Mouse (Mus musculus) gastrocnemius, postnatal 25 days (tissue): ENCODE measurements at regions not wholly inside any gene's neighbourhood (a gene's known extent, or its start where the extent isn't known, plus 50 kb on each side); places are given as distances from the start of the nearest gene placed in this dataset.

Source experiments
- DNase-seq: peaks from one replicate; pipeline ENCODE4 v3.0.0; 2022

DNA sequence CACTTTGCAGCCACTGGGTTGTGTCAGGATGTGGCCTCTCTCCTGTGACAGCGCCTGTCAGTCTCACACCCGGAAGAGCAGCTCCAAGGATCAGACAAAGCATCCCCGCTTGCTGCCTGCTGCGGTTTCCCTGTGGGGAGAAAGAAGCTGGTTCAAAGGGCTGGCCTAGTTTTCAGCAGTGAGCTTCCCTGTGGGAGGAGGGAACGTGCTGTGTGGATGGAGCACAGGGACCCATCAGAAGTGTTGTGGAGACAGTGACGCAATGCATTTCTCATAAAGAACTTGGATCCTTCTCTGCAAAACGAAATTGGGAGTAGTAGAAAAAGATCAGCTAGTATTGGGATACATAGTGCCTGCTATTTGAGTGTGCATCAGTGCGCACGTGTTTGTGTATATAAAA, 1939.9 kb upstream of the Lrrc6 start:
- DNase-seq, result no peak

DNA sequence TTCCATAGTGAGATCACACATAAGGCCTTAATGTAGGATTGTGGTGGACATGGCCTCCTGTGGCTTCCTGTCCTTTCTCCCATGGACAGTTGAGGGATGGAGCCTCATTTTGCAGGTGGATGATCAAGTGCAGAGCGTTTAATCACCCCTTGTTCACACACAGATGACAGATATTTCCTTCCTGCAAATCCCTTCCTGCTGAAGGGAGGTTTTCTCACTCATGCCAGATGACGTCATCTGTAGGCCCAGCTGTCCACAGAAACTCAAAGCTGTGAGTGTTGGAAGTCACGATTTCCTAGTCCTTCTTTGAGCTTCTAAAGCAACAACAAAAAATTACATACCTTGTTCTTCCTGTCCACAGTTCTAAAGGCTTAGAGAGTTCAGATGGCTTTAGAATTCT, 1935.3 kb upstream of the Lrrc6 start:
- no peak for DNase-seq

DNA sequence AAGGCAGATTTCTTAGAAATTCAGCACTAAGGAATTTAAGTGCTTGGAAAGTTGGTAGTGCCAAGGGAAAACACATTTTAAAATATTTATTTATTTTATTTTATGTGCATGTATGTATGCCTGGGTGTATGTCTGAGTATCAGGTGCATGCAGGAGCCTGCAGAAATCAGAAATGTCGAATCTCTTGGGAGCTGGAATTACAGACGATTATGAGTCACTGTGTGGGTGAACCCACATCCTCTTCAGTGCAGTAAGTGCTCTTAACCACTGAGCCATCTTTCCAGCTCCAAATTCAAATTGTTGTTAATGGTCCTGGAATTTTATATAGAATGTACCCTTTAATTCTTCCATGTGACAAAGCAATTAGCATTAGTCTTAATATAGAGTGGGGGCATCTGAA, 1930.5 kb upstream of the Lrrc6 start:
- no peak for DNase-seq

DNA sequence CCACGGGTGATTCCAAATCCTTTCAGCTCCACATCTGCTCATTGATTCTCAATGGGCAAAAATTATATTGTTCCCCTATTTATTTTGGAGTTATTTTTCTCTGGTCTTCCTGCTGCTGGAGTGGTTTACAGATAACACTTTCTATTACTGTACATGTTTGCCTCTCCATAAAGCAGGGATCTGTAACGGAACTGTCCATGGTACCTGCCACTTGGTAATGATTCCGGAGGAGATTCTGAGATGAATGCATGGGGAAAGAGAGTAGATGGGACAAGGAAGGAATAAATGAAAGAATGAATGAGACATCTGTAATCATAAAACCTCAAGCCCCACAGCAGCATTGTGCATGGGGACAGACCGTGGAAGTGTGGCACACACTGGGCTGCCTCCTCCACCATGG, 1929.8 kb upstream of the Lrrc6 start:
- no peak for DNase-seq

DNA sequence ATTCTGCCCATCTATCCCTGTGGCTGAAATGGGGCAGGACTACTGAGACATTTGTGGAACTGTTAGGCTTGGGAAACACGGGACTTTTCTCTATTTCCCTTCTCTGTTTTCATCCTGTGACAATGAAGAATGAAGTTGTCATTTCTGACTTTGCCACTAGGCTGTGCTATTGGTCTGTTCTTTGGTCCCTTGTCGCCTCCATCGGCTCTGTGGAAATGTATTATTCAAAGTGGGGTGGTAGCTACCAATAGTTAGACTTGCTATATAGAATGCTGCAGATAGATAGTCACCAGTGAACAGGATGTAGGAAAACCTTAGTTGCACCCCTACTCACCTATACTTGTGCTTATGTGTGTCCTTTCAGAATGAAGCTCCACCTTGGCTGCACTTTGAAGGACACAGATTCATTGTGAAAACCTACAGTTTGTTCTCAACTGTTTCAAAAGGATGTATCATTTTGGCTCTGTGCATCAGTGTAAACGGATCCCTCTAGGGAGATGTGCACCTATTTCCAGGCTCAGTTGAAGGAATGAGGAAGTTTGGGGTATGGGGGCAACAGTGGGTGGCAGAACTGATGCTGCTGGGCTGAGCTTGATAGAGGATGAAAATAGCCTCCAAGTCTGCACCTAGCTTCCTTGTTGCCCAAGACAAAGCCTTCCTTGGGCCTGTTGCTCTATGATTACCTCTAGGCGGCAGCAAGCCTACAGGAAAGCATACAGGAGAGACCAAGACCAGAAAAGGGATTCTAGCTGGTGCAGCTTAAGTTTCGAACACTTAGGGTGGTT, 1927.9 kb upstream of the Lrrc6 start:
- no peak for DNase-seq

DNA sequence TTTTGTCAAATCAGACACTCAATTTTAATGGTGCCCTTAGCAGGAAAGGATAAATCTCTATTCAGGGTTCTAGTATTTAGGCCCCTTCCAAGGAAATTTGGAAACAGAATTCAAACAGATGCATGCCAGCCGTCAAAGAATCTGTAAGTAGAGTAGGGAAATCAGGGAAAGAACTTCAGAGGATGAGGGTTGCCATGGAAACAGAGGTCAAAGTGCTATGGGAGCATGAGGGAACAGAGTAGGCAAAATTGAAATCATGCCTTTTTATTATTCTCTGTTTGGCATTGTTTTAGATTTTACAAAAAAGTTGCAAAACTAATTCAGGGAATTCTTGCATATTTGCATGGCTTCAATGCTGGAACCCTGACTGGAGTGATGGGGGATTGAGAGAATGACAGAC, 1916.4 kb upstream of the Lrrc6 start:
- no peak for DNase-seq

DNA sequence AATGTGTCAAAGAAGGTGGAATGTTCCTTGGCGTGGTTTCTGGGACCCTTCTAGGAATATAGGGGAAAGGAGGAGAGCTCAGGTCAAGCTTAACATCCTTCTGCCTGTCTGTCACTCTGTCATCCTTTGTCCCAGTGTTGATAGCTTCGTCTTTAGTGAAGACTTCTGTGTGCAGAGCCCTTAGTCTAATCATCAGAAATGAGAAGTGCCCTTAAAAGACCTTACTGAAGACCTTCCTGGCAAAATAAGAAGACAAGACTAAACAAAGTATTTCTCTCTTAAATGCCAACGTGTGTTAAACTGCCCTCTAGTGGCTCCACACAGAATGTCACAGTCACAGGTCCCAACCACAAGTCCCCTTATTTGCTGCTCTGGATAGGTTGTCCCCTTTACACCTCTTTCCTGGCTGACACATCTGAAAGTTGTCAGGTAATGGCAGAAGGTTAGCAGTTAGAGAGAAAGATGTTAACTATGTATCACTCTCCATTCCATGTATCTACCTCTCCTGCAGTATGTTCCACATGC, 1914.8 kb upstream of the Lrrc6 start:
- no peak for DNase-seq

DNA sequence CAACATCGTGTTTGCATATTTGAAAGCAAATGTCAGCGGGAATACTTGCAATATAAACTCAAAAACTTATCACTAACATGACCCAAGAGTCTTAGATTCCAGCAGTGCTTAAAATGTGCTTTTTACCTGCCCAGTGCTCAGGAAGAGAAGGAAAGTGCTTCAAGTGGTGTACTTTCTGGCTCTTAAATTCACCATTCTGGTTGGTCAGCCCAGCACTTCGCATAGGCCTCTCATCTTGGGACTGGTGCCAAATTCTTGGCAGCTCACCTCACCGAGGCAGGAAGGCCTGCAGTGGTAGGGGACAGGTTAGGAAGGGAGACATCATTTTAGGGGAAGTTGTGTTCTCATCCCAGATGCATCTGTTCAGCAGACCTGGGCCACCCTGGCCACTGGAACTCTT, 1913.3 kb upstream of the Lrrc6 start:
- DNase-seq, result no peak

DNA sequence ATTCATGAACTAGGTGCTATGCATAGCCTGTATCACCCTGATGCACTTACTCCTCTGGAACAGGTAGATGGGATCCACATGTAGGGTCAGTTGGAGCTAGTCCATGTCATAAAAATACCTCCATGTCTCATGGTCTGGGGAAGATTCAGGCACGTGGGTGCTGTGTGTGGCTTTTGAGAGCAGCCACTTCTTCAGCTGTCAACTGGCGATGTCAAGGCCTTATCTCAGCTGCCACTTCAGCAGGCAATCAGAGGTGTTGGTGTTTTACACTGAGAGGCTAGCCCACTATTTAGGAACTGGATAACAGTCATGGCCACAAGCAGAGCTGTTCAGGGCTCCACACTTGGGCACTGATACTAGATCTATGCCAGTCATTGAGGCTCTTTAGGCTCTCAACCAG, 1912.0 kb upstream of the Lrrc6 start:
- no peak for DNase-seq

DNA sequence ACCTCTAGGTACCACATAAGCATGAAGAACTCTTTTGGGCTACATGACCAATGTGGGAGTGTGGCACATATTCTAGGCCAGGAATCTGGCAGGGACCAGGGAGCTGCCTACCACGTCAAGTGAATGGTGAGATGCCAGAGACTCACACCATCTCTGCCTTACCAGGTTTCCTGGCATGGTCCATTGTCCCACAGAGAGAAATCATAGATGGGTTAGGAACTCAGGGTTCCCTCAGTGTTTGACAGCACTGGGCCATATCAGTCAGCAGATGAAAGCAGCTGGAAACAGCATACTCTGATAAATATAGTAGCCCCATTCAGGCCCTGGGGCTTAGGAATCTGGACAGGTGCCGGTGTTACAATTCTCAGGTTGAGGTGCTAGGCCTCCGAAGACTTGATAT, 1911.4 kb upstream of the Lrrc6 start:
- DNase-seq, result no peak

DNA sequence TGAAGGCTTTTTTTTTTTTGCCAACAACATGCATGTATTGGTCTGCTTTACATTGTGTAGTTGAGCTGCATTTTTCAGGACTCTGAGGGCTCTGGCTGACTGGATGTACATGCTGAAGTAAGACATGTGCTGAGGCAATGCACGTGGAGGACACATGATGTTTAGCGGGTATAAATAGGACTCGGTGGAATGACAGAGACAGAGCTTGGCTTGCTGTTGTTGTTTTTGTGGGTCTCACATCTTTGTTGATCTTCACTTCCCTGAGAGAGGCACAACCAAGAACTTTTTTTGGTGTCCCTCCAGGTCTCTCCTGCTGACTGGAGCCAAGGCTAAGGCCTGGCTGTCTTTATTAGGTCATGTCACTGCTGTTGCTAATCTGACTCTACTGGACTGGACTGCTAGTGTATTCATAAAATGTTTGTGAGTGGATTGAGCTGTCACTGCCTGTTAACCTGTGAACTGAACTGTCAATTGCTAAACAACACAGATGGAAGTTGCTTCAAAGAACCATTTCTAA, 1902.9 kb upstream of the Lrrc6 start:
- no peak for DNase-seq

DNA sequence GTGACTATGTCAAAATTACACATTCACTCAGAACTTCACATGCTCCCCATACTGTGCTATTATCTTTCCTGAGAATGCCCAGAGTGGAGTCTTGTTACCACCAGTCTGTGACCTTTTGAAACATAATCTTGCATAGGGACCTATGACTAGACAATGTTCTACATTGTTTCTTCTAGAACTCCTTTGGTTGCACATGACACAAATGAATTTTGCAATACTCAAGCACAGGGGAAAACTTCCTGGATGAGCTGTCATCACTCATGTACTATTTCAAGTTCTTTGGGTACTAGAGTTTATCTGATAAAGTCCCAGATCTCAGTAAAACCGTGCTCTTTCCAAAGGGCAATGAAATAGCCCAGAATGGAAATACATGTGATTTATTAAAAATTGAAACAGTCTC, 1901.0 kb upstream of the Lrrc6 start:
- DNase-seq, result no peak

DNA sequence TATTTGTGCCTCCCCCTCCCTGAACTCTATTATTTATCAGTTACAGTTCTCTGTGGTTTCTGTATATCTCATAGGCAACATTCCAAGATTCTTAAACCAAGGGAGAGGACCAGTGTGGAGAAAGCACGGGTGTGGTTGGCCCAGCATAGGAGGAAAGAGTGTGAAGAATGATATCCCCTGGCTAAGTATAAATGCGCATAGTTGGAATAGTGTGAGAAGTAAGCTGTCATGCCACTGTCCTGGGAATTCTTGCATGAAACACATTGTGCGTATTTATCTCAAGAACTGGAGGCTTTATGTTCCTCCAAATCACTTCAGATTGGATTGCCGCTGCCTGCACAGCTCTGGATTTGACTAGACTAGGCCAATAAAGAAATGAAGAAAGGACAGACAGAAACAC, 1900.3 kb upstream of the Lrrc6 start:
- DNase-seq, result no peak

DNA sequence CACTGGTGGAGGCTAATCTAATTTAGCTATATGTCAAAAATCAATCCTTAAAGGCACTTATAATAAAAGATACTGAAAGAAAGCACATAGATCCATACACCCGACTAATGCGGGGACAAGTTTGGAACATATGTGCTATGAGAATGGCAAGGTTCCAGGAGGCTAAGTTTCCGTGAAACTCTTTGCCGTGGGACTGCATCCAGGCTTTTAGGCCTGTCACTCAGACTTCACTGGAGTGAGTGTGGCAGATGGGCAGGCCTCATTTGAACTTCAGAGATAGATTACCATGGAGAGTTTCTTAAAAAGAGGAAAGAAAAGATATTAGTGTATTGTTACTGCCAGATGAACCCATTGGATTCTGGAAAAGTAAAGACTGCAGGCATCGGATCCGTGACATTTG, 1895.9 kb upstream of the Lrrc6 start:
- DNase-seq, result no peak

DNA sequence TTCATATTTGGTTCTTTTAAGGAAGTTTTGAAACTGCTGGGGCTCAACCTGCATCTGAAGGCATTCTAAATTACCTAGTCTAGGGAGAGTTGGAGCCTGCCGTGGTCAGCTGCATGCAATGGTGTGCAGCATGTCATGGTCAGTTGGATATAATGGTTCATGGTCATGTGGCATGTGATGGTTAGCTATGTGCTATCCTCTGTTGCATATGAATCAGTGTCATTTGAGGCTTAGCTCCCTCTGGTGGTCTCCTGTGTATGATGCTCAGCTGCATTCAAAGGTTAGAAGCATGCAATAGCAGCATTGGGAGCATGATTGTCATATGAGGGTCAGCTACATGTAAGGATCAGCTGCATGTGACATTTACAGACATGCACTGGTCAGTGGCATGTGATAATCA, 1894.0 kb upstream of the Lrrc6 start:
- DNase-seq, result no peak

DNA sequence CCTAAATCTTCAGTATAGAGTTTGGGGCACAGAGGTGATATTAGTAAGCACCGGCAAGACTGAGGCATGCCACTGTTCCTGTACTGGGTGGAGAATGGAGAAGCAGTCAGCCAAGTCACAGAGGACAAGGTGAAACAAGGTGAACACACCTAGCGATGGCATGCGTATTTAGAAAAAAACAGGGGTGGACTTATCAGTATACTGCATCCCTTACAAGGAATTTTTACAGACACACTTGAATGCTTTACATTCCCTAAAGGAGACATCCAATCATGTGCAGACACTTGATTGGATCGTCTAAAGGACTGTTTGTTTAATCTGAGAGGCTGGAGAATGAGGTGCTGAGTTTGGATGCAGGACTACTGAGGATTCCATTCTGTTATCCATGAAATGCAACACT, 1893.4 kb upstream of the Lrrc6 start:
- no peak for DNase-seq

DNA sequence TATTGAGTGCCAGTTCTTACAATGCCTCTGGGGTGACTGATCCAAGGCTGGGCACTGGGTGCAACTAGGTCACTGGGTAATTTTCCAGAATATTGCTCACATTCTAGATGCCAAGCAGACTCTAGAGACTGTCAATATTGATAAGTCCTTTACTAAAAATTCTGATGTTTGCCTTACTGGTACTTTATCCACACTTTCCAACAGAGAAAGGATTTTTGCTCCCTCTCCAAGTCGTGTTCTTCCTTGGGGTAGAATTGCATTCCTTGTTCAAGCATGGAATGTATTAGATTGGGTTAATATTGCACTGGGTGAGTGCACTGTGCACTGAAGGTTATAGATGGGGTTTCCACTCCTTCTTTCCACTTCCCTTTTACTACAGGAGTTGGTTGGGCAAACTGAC, 1891.0 kb upstream of the Lrrc6 start:
- no peak for DNase-seq

DNA sequence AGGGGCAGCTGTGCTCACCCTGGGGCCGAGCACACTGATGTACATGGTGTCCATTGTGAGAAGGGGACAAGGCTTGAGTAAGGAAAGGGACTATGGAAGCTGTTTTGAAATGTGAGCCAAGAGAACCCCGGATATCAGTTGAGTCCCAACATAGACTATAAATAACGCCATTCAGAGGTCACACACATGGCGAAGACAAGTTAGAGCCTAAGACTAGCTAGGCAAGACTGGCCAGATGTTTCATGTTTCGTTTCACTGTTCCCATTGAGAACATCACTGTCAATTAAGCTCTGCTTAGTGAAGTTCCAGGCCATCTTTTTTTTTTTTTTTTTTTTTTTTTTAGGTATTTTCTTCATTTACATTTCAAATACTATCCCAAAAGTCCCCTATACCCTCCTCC, 1889.1 kb upstream of the Lrrc6 start:
- no peak for DNase-seq

DNA sequence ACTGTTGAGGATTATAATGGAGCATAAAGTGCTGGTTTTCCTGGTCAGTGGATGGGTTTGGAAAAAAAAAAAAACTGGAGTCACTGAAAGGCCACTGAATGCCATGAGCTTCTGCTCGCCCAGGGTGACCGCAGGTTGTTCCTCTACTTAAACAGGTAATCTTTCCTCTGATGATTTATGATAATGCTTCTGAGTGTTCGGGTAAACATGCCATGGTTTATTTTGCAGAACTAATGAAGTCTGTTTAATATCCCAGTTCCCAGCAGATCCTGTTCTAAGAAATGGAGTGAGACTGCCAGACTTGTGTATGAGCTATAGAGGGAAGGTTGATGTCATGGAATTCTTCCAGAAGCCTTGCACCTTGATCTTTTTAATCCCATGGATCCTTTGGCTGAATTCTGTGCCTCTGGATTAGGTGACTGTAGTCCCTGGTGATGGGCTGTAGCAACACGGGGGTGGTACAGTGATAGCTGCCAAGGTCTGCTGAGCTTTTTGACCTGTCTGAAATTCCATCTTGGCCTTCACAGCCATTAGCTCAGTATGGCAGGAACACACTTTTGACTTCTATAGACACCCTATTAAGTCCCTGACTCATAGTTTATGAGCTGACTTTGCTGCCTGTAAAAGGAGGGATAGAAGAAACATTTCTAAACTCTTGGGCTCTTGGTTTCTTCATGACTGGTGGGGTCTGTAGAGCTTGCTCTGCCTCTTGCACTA, 1886.8 kb upstream of the Lrrc6 start:
- no peak for DNase-seq

DNA sequence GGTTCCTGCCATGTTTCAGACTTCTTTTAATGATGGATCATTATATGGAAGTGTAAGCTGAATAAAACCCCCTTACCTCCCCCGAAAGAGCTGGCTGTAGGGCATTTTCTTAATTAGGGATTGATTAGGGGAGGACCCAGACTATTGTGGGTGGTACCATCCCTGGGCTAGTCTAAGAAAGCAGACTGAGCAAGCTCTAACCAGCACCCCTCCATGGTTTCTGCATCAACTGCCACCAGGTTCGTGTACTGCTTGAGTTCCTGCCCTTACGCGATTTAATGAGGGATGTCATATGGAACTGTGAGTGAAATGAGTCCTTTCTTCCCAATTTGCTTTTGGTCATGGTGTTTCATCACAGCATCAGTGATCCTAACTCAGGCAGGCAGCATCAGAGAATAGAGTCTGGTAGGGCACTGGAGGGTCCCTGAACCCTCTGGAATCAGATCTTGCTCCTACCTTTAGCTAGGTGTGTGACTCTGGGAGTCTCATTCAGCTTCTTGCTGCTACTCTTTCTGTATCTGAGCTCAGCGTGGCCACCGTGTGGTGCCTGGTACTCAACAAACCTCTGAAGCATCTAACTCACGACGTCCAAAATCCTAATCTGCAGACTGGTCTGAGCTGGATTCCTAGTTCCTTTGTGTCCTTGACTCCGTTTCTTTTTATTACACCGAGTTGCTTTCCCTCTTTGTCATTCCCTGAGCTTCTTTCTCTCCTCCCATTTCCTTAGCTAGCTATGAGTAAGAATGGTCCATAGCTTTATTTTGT, 1884.0 kb upstream of the Lrrc6 start:
- no peak for DNase-seq

DNA sequence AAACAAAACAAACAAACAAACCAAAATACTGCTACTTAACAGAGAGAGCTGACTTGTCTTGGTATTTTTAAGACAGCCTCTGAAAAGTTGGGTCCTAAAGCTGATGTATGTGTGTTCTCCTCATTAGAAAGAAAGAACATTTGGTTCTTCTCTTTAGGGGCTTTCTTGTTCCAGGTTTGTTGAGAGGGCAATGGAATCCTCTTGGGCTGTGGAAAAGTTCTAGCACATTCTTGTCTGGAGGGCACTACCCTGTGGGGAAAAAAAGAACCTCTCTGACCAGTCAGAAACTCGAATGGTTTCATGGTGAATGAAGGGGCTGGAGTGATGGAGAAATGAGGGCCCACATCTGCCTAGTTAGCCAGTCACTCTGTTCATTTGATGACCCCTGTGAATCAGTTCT, 1874.5 kb upstream of the Lrrc6 start:
- DNase-seq, result no peak

DNA sequence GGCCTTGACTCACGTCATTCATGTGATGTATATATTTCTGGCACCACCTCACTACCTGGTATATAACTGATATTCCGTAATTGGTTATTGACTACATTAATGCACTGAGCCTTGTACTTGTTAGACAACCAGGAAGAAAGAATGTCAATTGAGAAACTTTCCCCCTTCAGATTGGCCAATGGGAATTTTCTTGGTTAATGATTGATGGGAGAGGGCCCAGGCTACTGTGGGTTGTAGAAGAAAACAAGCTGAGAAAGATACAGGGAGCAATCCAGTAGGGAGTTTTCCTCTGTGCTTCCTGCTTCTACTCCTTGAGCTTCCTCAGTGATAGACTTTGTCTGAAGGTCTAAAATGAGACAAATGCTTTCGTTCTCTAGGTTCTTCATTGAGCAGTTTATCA, 1866.1 kb upstream of the Lrrc6 start:
- DNase-seq, result no peak
